Mouse (Mus musculus) c-Kit-positive CD71-positive TER-119-positive erythroid progenitor cells, embryonic 14.5 days (primary cell): ENCODE measurements around the gene Tbxas1.

Experiments
- DNase-seq: peaks from one replicate; pipeline ENCODE4 v3.0.0-alpha.2; 2013; ENCODE audit warnings: low spot score

Gene Tbxas1

GRCm38 (mm10) chr6:38900073-38900472 is 24.9 kb downstream of the Tbxas1 start:
- DNase-seq = peak; percentile 84

GRCm38 (mm10) chr6:38900479-38901126 is 25.4 kb downstream of the Tbxas1 start:
- DNase-seq = peak; percentile 83

- DNase-seq = no peak
Measured at GRCm38 (mm10) chr6:38901152-38901551, 25.9 kb downstream of the Tbxas1 start.

- no peak for DNase-seq
Measured at GRCm38 (mm10) chr6:38901636-38902035, 26.4 kb downstream of the Tbxas1 start.

- no peak for DNase-seq
Measured at GRCm38 (mm10) chr6:38902820-38903439, 27.7 kb downstream of the Tbxas1 start.

- DNase-seq = no peak
Measured at GRCm38 (mm10) chr6:38906005-38906404, 30.8 kb downstream of the Tbxas1 start.

- DNase-seq = no peak
Measured at GRCm38 (mm10) chr6:38908401-38908800, 33.2 kb downstream of the Tbxas1 start.

- DNase-seq = peak; percentile 97
Measured at GRCm38 (mm10) chr6:38910828-38911559, 35.8 kb downstream of the Tbxas1 start.

- DNase-seq = no peak
Measured at GRCm38 (mm10) chr6:38912121-38912660, 37.0 kb downstream of the Tbxas1 start.

GRCm38 (mm10) chr6:38912845-38913244 is 37.6 kb downstream of the Tbxas1 start:
- DNase-seq = no peak

GRCm38 (mm10) chr6:38913386-38914042 is 38.3 kb downstream of the Tbxas1 start:
- DNase-seq = no peak

- DNase-seq = no peak
Measured at GRCm38 (mm10) chr6:38914181-38914580, 39.0 kb downstream of the Tbxas1 start.

GRCm38 (mm10) chr6:38915776-38916175 is 40.6 kb downstream of the Tbxas1 start:
- DNase-seq = no peak

- DNase-seq = peak; percentile 76
Measured at GRCm38 (mm10) chr6:38916571-38916970, 41.4 kb downstream of the Tbxas1 start.

- no peak for DNase-seq
Measured at GRCm38 (mm10) chr6:38917415-38917814, 42.2 kb downstream of the Tbxas1 start.

- DNase-seq = no peak
Measured at GRCm38 (mm10) chr6:38918728-38919127, 43.5 kb downstream of the Tbxas1 start.

GRCm38 (mm10) chr6:38919135-38919740 is 44.0 kb downstream of the Tbxas1 start:
- no peak for DNase-seq

GRCm38 (mm10) chr6:38920141-38920540 is 44.9 kb downstream of the Tbxas1 start:
- DNase-seq = no peak

- peak; percentile 77 for DNase-seq
Measured at GRCm38 (mm10) chr6:38921095-38921809, 46.0 kb downstream of the Tbxas1 start.

GRCm38 (mm10) chr6:38921810-38922116 is 46.6 kb downstream of the Tbxas1 start:
- no peak for DNase-seq

GRCm38 (mm10) chr6:38922517-38922916 is 47.3 kb downstream of the Tbxas1 start:
- DNase-seq = no peak
